Mouse (Mus musculus): Measurements from ENCODE around the gene Tmem200b.

The Tmem200b gene

GRCm38 (mm10) chr4:131911521-131911920 is 10.1 kb upstream of the Tmem200b start:
- DNase-seq: no peak

GRCm38 (mm10) chr4:131913526-131913925 is 8.0 kb upstream of the Tmem200b start:
- no peak for DNase-seq

- no peak for DNase-seq
Measured at GRCm38 (mm10) chr4:131914046-131914643, 7.4 kb upstream of the Tmem200b start.

- no peak for DNase-seq
Measured at GRCm38 (mm10) chr4:131914891-131915469, 6.6 kb upstream of the Tmem200b start.

GRCm38 (mm10) chr4:131915821-131916328 is 5.7 kb upstream of the Tmem200b start:
- DNase-seq: no peak

- peak; percentile 75 for DNase-seq
Measured at GRCm38 (mm10) chr4:131916425-131916824, 5.1 kb upstream of the Tmem200b start.

- DNase-seq: no peak
Measured at GRCm38 (mm10) chr4:131917010-131917555, 4.5 kb upstream of the Tmem200b start.

GRCm38 (mm10) chr4:131918026-131918533 is 3.5 kb upstream of the Tmem200b start:
- DNase-seq: no peak

- DNase-seq: no peak
Measured at GRCm38 (mm10) chr4:131918711-131919500, 2.7 kb upstream of the Tmem200b start.

- no peak for DNase-seq
Measured at GRCm38 (mm10) chr4:131919506-131920140, 1.9 kb upstream of the Tmem200b start.

GRCm38 (mm10) chr4:131920141-131920594 is 1.4 kb upstream of the Tmem200b start:
- no peak for DNase-seq

- DNase-seq: peak; percentile 48
Measured at GRCm38 (mm10) chr4:131920595-131921351, 798 bp upstream of the Tmem200b start.

- no peak for DNase-seq
Measured at GRCm38 (mm10) chr4:131922404-131922803, 833 bp downstream of the Tmem200b start.

- no peak for DNase-seq
Measured at GRCm38 (mm10) chr4:131924096-131924810, 2.7 kb downstream of the Tmem200b start.

- no peak for DNase-seq
Measured at GRCm38 (mm10) chr4:131929146-131929545, 7.6 kb downstream of the Tmem200b start.

- DNase-seq: no peak
Measured at GRCm38 (mm10) chr4:131939459-131939858, 17.9 kb downstream of the Tmem200b start.

GRCm38 (mm10) chr4:131940846-131941245 is 19.3 kb downstream of the Tmem200b start:
- no peak for DNase-seq

GRCm38 (mm10) chr4:131947848-131948247 is 26.3 kb downstream of the Tmem200b start:
- DNase-seq: no peak

GRCm38 (mm10) chr4:131949903-131950302 is 28.3 kb downstream of the Tmem200b start:
- DNase-seq: no peak

GRCm38 (mm10) chr4:131950657-131951056 is 29.1 kb downstream of the Tmem200b start:
- no peak for DNase-seq

GRCm38 (mm10) chr4:131957161-131957560 is 35.6 kb downstream of the Tmem200b start:
- DNase-seq: no peak
